Mouse (Mus musculus): ENCODE data around the gene Fuca1.

DNA sequence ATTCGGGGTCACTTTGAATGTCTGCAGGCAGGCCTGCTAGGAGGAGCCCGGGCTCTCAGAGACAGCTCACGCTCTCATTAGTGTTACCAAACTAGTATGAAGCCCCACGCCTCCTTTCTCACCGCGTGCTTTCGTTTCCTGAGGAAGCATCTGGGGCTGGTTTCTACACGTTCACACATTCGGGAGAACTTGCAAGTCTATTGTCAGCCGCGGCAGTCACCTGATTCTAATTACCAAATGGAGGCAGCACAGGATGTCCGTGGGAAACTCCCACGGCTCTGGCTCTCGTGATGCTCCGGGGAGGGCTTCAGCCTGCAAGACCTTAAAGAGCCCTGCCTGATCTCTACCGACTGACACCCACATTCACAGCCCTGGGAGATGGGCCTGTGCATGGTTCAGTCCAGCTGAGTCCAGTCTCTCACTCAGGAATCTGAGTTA is 43.9 kb upstream of the Fuca1 start:
- TF ChIP-seq POLR2A (IDR thresholded peaks at IDR 0.05; ENCODE audit: insufficient read depth, low read depth, low read length) (peak; percentile 73), CTCF (IDR thresholded peaks at IDR 0.05) (no peak)
